Mouse (Mus musculus) CH12.LX (cell line): ENCODE measurements around the gene Dock10. TPM values are rescaled to one million over a fixed set of nuclear protein-coding genes. Genes with fewer than 3 reads are reported as not detected.

Source experiments
- DNase-seq: peaks from one replicate; pipeline ENCODE4 v3.0.0-alpha.2; 2013; ENCODE audit errors: extremely low read depth
- H3K27ac ChIP-seq: 2 replicates; pipeline ENCODE4 v1.5.1; 2012; ENCODE audit warnings: low read depth, mild to moderate bottlenecking, control low read depth, moderate library complexity; ENCODE audit not compliant: insufficient read depth
- H3K27me3 ChIP-seq: replicated peaks from 2 replicates; pipeline ENCODE3; 2012; ENCODE audit warnings: inconsistent platforms
- H3K36me3 ChIP-seq, 2 experiments: replicated peaks in 1 of 2; 2 replicates each; pipeline versions ENCODE3 to v1.6.1; 2012; ENCODE audit warnings: inconsistent platforms in 1 of 2, low read length in 1 of 2, mild to moderate bottlenecking in 1 of 2, mixed read lengths in 1 of 2, moderate library complexity in 1 of 2; ENCODE audit not compliant: control insufficient read depth in 1 of 2, insufficient read depth in 1 of 2
- H3K4me1 ChIP-seq, 2 experiments: 2 replicates each; pipeline ENCODE4 v1.6.1; 2012; ENCODE audit warnings: inconsistent platforms in 1 of 2, moderate library complexity in 1 of 2; ENCODE audit not compliant: insufficient read depth in 2 of 2, control insufficient read depth in 1 of 2
- H3K4me2 ChIP-seq: 2 replicates; pipeline ENCODE4 v1.6.1; 2012; ENCODE audit warnings: low read depth, mild to moderate bottlenecking, control low read depth; ENCODE audit not compliant: poor library complexity, insufficient read depth, severe bottlenecking
- H3K4me3 ChIP-seq, 3 experiments: fragments of 150-350 bp in 1 of 3; sonication (generic) in 1 of 3; replicated peaks in 1 of 3; 2 replicates each; pipeline versions ENCODE3 to v1.5.1; 2011 to 2012; ENCODE audit warnings: low read depth in 2 of 3, low read length in 2 of 3, mild to moderate bottlenecking in 2 of 3, moderate library complexity in 2 of 3, control low read depth in 1 of 3, improper control_type of control experiment in 1 of 3, inconsistent platforms in 1 of 3, mixed read lengths in 1 of 3; ENCODE audit not compliant: poor library complexity in 1 of 3
- H3K79me2 ChIP-seq: replicated peaks from 2 replicates; pipeline ENCODE4 v1.6.1; 2012; ENCODE audit warnings: mild to moderate bottlenecking, moderate library complexity; ENCODE audit not compliant: control insufficient read depth, poor library complexity, insufficient read depth, severe bottlenecking; ENCODE audit errors: extremely low read depth
- H3K9ac ChIP-seq: 2 replicates; pipeline ENCODE4 v1.6.1; 2012; ENCODE audit warnings: low read depth, mild to moderate bottlenecking, control low read depth, moderate library complexity; ENCODE audit not compliant: insufficient read depth
- H3K9me3 ChIP-seq: replicated peaks from 2 replicates; pipeline ENCODE3; 2012; ENCODE audit warnings: low read length, inconsistent platforms, mixed read lengths
- CHD1 ChIP-seq: IDR thresholded peaks from 2 replicates; pipeline ENCODE4 v1.6.1; 2012; ENCODE audit warnings: low read depth, low read length, improper control_type of control experiment, inconsistent platforms
- CTCF ChIP-seq, 2 experiments: IDR thresholded peaks in 1 of 2; conservative IDR thresholded peaks in 1 of 2; 2 replicates each; pipeline ENCODE4 v1.5.1; 2011 to 2012; ENCODE audit warnings: low read depth in 2 of 2, low read length in 2 of 2, improper control_type of control experiment in 1 of 2, inconsistent platforms in 1 of 2, mild to moderate bottlenecking in 1 of 2, moderate library complexity in 1 of 2
- EP300 ChIP-seq: IDR thresholded peaks from 2 replicates; pipeline ENCODE4 v1.6.1; 2011; ENCODE audit warnings: low read length, improper control_type of control experiment
- GABPA ChIP-seq: IDR thresholded peaks from 2 replicates; pipeline ENCODE4 v1.6.1; 2012; ENCODE audit warnings: low read depth, low read length, improper control_type of control experiment, inconsistent platforms; ENCODE audit not compliant: insufficient replicate concordance
- HCFC1 ChIP-seq: IDR thresholded peaks from 2 replicates; pipeline ENCODE4 v1.6.1; 2012; ENCODE audit warnings: low read depth, mild to moderate bottlenecking, inconsistent platforms, low read length, improper control_type of control experiment
- MAFK ChIP-seq: IDR thresholded peaks from 2 replicates; pipeline ENCODE4 v1.6.1; 2011; ENCODE audit warnings: low read length, improper control_type of control experiment; ENCODE audit not compliant: insufficient replicate concordance
- MAX ChIP-seq: IDR thresholded peaks from 2 replicates; pipeline ENCODE4 v1.6.1; 2011; ENCODE audit warnings: low read length, improper control_type of control experiment
- MYC ChIP-seq: IDR thresholded peaks from 2 replicates; pipeline ENCODE4 v1.6.1; 2011; ENCODE audit warnings: low read depth, mild to moderate bottlenecking, improper control_type of control experiment, low read length
- NELFE ChIP-seq: IDR thresholded peaks from 2 replicates; pipeline ENCODE4 v1.6.1; 2011; ENCODE audit warnings: low read depth, low read length, improper control_type of control experiment
- PAX5 ChIP-seq: IDR thresholded peaks from 2 replicates; pipeline ENCODE4 v1.6.1; 2012; ENCODE audit warnings: low read length, inconsistent platforms, mixed read lengths
- SMC3 ChIP-seq: IDR thresholded peaks from 2 replicates; pipeline ENCODE4 v1.6.1; 2011; ENCODE audit warnings: low read depth, low read length, improper control_type of control experiment
- TBP ChIP-seq: conservative IDR thresholded peaks from 2 replicates; pipeline ENCODE4 v1.6.1; 2011; ENCODE audit warnings: low read depth, low read length, improper control_type of control experiment
- TCF12 ChIP-seq: IDR thresholded peaks from 2 replicates; pipeline ENCODE4 v1.6.1; 2014; ENCODE audit warnings: low read depth, mild to moderate bottlenecking, inconsistent platforms, low read length, improper control_type of control experiment
- UBTF ChIP-seq: IDR thresholded peaks from 2 replicates; pipeline ENCODE4 v1.6.1; 2012; ENCODE audit warnings: low read depth, mild to moderate bottlenecking, inconsistent platforms, low read length, improper control_type of control experiment, moderate library complexity
- USF2 ChIP-seq: conservative IDR thresholded peaks from 2 replicates; pipeline ENCODE4 v1.6.1; 2011; ENCODE audit warnings: low read depth, low read length, improper control_type of control experiment
- ZMIZ1 ChIP-seq: IDR thresholded peaks from 2 replicates; pipeline ENCODE4 v1.6.1; 2012; ENCODE audit warnings: low read depth, mild to moderate bottlenecking, inconsistent platforms, low read length, improper control_type of control experiment
- dilution Hi-C: fragments of 300-500 bp; cut with MboI; formaldehyde crosslinking; loops from 2 replicates; pipeline ENCODE4 v1.14.3; 2020; ENCODE audit warnings: low sequenced_read_pairs; ENCODE audit not compliant: extremely low pct_unique_long_range_greater_than_20kb, extremely low pct_ligation_motif_present
- in situ Hi-C: fragments of 300-500 bp; cut with MboI; formaldehyde crosslinking; loops from 3 replicates; pipeline ENCODE4 v1.14.3; 2019; ENCODE audit warnings: low sequenced_read_pairs, low pct_ligation_motif_present, low pct_unique_long_range_greater_than_20kb, mixed read lengths
- polyA plus RNA-seq: library from polyadenylated mRNA; unstranded; fragments of >175 nt; gene quantifications from 2 replicates; pipeline ENCODE4 v1.2.1, GENCODE M21; 2012; ENCODE audit warnings: low read depth; ENCODE audit not compliant: insufficient read length
- total RNA-seq, 2 experiments: library from RNA; depleted of rRNA; stranded (reverse); fragments of 300-350 nt in 1 of 2; fragments of >200 nt in 1 of 2; gene quantifications; 2 replicates each; pipeline ENCODE4 v1.2.3; 2012 to 2014

Gene Dock10
- total and polyA plus RNA-seq, 3 experiments = 44.7 to 77.2 (median 62.2) TPM

GRCm38 (mm10) chr1:80582186-80582585 lies 176.1 kb downstream of the Dock10 start:
- no peaks in the 10 kb centered on the region for H3K27me3 ChIP-seq
- dilution Hi-C loops = no loop called here

DNA sequence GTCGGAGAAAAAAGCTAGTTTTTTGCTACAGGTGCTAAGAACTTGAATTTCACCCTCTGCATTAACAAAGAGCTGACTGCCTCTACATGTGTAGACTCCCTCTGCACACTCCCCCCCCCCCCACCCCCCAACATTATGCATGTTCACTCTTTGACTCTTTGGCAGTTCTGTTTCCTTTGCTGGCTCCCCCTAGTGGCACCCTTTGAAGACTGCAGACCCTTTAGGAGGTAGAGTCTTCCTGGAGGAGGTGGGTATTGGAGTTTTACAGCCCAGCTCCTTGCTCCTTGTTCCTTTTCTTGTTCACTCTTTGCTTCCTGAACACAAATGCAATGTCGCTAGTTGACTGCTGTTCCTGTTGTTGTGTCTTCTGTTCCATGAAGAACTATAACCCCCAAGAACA lies 181.4 kb downstream of the Dock10 start:
- no peaks in the 10 kb centered on the region for H3K27me3 ChIP-seq
- no peak overlapping the region for H3K27ac ChIP-seq
- H3K4me1 ChIP-seq = no peaks in the 10 kb centered on the region
- dilution Hi-C loops = no loop called here
- in situ Hi-C loops = loop anchor here (25.0 kb wide), 1 partner anchor 710 kb away; no protein-coding TSS in a partner anchor
- H3K9ac ChIP-seq = no peak overlapping the region
- no peaks in the 10 kb centered on the region for H3K79me2 ChIP-seq
- no peaks in the 10 kb centered on the region for H3K9me3 ChIP-seq
- peaks cover 48 to 83% of the 10 kb centered on the region in 2 experiments for H3K36me3 ChIP-seq
- H3K4me3 ChIP-seq = no peak overlapping the region
- no peak overlapping the region for H3K4me2 ChIP-seq
- DNase-seq = peak; percentile 55
- TF ChIP-seq SMC3 (peak; percentile 34), EP300 (no peak), CTCF (conservative IDR thresholded peaks at IDR 0.05 in 1 of 2, IDR thresholded peaks at IDR 0.05 in 1 of 2; ENCODE audit: low read depth in 2 of 2, low read length in 2 of 2) (peak; percentile 21 to 62; a peak in 3 of 4 replicates)
- TF ChIP-seq, all 38 proteins: peak for 2

More at GRCm38 (mm10) chr1:80582186-80582585, 176.1 kb downstream of the Dock10 start:
- no peak for TF ChIP-seq HCFC1
- Histone ChIP-seq H3K4me3 (no peak overlapping the region), H3K4me1 (no peaks in the 10 kb centered on the region), H3K9ac (no peak overlapping the region), H3K36me3 (peaks cover 58 to 82% of the 10 kb centered on the region in 2 experiments), H3K9me3 (no peaks in the 10 kb centered on the region), H3K27ac (no peak overlapping the region), H3K4me2 (no peak overlapping the region), H3K79me2 (no peaks in the 10 kb centered on the region)
- in situ Hi-C loops = loop anchor here (5.0 to 25.0 kb wide), 2 partner anchors 35 to 705 kb away; no protein-coding TSS in a partner anchor
- DNase-seq = no peak

GRCm38 (mm10) chr1:80556446-80556845 lies 201.9 kb downstream of the Dock10 start:
- Histone ChIP-seq H3K4me2 (no peak overlapping the region), H3K27ac (no peak overlapping the region), H3K9ac (no peak overlapping the region), H3K9me3 (no peaks in the 10 kb centered on the region), H3K79me2 (no peaks in the 10 kb centered on the region), H3K4me3 (no peak overlapping the region), H3K4me1 (no peaks in the 10 kb centered on the region), H3K27me3 (no peaks in the 10 kb centered on the region), H3K36me3 (peaks cover 54 to 89% of the 10 kb centered on the region in 2 experiments)
- in situ Hi-C loops = no loop called here
- DNase-seq = no peak
- TF ChIP-seq TBP (no peak), SMC3 (no peak), PAX5 (no peak), NELFE (no peak), ZMIZ1 (no peak), USF2 (no peak), TCF12 (no peak), MAFK (no peak), UBTF (no peak), CHD1 (no peak), HCFC1 (no peak), GABPA (no peak), MAX (no peak), EP300 (no peak), MYC (no peak), CTCF (conservative IDR thresholded peaks at IDR 0.05 in 1 of 2, IDR thresholded peaks at IDR 0.05 in 1 of 2; ENCODE audit: low read depth in 2 of 2, low read length in 2 of 2) (no peak)
- dilution Hi-C loops = no loop called here
